Mouse (Mus musculus): Measurements from ENCODE around the gene Fam214a. TPM values are rescaled to one million over a fixed set of nuclear protein-coding genes. Genes with fewer than 3 reads are reported as not detected.

Fam214a gene
- polyA plus RNA-seq, 1 experiment, result 1.1 TPM

GRCm38 (mm10) chr9:74937761-74938160, 14.9 kb upstream of the Fam214a start:
- TF ChIP-seq MYOG (IDR thresholded peaks at IDR 0.05; ENCODE audit: control insufficient read depth, extremely low read depth, insufficient read length) (no peak), CEBPB (IDR thresholded peaks at IDR 0.05; ENCODE audit: low read depth) (no peak), USF1 (IDR thresholded peaks at IDR 0.05; ENCODE audit: low read depth) (no peak), MYOD1 (IDR thresholded peaks at IDR 0.05; ENCODE audit: control insufficient read depth, insufficient read length, low read depth) (no peak), CTCF (IDR thresholded peaks at IDR 0.05; ENCODE audit: control insufficient read depth, insufficient read depth, insufficient read length) (no peak), MAX (IDR thresholded peaks at IDR 0.05) (no peak)

GRCm38 (mm10) chr9:74938670-74939534, 13.8 kb upstream of the Fam214a start:
- Histone ChIP-seq H3K79me3 (ENCODE audit: low read depth) (no peaks in the 10 kb centered on the region), H3K27me3 (ENCODE audit: control insufficient read depth, insufficient read depth, insufficient read length) (no peaks in the 10 kb centered on the region), H3ac (ENCODE audit: control insufficient read depth, insufficient read length, low read depth) (no peak overlapping the region), H3K79me2 (ENCODE audit: control insufficient read depth, insufficient read depth) (no peaks in the 10 kb centered on the region), H3K4me3 (ENCODE audit: insufficient read depth, poor library complexity, severe bottlenecking) (no peak overlapping the region), H3K36me3 (ENCODE audit: control insufficient read depth, insufficient read depth) (no peaks in the 10 kb centered on the region)
- no peak for TF ChIP-seq CTCF (IDR thresholded peaks at IDR 0.05; ENCODE audit: control insufficient read depth, insufficient read depth, insufficient read length)
- TF ChIP-seq USF1 (IDR thresholded peaks at IDR 0.05; ENCODE audit: low read depth), result no peak
- TF ChIP-seq MYOD1 (IDR thresholded peaks at IDR 0.05; ENCODE audit: control insufficient read depth, insufficient read length, low read depth), result no peak
- no peak for TF ChIP-seq FOSL1 (IDR thresholded peaks at IDR 0.05; ENCODE audit: insufficient read depth, low read length, poor library complexity, severe bottlenecking)
- TF ChIP-seq MYOG (IDR thresholded peaks at IDR 0.05; ENCODE audit: control insufficient read depth, extremely low read depth, insufficient read length), result no peak
- TF ChIP-seq MAX (IDR thresholded peaks at IDR 0.05), result no peak
- TF ChIP-seq CEBPB (IDR thresholded peaks at IDR 0.05; ENCODE audit: low read depth), result no peak

More at GRCm38 (mm10) chr9:74937761-74938160, 14.9 kb upstream of the Fam214a start:
- no peak overlapping the region for H3ac ChIP-seq (ENCODE audit: control insufficient read depth, insufficient read length, low read depth)
- H3K79me2 ChIP-seq (ENCODE audit: control insufficient read depth, insufficient read depth), result no peaks in the 10 kb centered on the region
- H3K79me3 ChIP-seq (ENCODE audit: low read depth), result no peaks in the 10 kb centered on the region
- H3K27me3 ChIP-seq (ENCODE audit: control insufficient read depth, insufficient read depth, insufficient read length), result peaks cover 1% of the 10 kb centered on the region
- H3K36me3 ChIP-seq (ENCODE audit: control insufficient read depth, insufficient read depth), result no peaks in the 10 kb centered on the region
- no peak overlapping the region for H3K4me3 ChIP-seq (ENCODE audit: insufficient read depth, poor library complexity, severe bottlenecking)

DNA sequence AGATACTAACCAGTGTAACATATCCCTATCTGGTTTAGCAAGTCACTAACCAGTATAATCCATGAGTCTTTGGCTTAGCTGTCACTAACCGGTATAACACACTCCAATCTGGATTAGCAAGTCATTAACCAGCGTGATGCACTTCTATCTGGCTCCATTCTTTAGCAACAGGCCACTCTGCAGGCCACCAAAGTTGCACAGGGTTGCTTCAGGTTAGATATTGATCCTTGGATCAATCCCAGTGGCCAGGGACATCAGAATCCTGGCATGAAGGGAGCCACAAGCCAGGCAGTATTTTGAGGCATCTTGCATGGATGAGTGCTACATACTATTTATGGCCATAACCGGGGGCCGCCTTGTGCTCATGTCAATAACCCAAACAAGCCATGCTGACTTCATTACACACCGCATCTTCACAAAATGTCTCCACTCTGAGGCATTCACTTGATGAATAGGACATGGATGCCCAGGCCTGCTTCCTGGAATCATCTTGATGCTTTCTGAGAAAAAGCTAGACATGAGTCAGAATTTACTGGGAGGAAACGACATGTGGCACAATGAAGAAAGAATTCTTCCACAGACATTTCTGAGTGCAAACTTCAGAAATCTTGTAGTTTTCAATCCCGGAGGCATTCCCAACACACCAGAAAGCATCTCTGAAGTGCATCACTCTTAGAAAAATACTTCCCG, 5.8 kb upstream of the Fam214a start:
- Histone ChIP-seq H3K79me3 (ENCODE audit: low read depth) (no peaks in the 10 kb centered on the region), H3K27me3 (ENCODE audit: control insufficient read depth, insufficient read depth, insufficient read length) (no peaks in the 10 kb centered on the region), H3K4me3 (ENCODE audit: insufficient read depth, poor library complexity, severe bottlenecking) (no peak overlapping the region), H3ac (ENCODE audit: control insufficient read depth, insufficient read length, low read depth) (no peak overlapping the region), H3K79me2 (ENCODE audit: control insufficient read depth, insufficient read depth) (no peaks in the 10 kb centered on the region), H3K36me3 (ENCODE audit: control insufficient read depth, insufficient read depth) (no peaks in the 10 kb centered on the region)
- TF ChIP-seq CEBPB (IDR thresholded peaks at IDR 0.05; ENCODE audit: low read depth) (no peak), USF1 (IDR thresholded peaks at IDR 0.05; ENCODE audit: low read depth) (no peak), CTCF (IDR thresholded peaks at IDR 0.05; ENCODE audit: control insufficient read depth, insufficient read depth, insufficient read length) (no peak), MYOG (IDR thresholded peaks at IDR 0.05; ENCODE audit: control insufficient read depth, extremely low read depth, insufficient read length) (no peak), MAX (IDR thresholded peaks at IDR 0.05) (no peak), FOSL1 (IDR thresholded peaks at IDR 0.05; ENCODE audit: insufficient read depth, low read length, poor library complexity, severe bottlenecking) (no peak)

DNA sequence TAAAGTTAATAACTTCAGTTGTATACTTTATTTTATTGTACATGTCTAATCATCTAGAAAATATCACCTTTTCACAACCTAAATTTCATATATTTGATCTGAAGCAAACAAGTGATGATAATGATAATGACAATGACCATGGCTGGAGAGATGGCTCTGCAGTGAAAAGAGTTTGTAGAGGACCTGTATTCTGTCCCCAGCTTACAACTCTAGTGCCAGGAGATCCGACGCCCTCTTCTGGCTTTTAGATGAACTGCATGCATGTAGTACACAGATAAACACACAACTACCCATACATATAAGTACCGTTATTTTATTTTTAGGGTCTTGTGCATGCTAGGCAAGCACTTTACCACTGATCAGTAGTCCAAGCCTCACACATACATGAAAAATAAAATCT, 1.2 kb upstream of the Fam214a start:
- Histone ChIP-seq H3K36me3 (ENCODE audit: control insufficient read depth, insufficient read depth) (no peaks in the 10 kb centered on the region), H3K79me3 (ENCODE audit: low read depth) (no peaks in the 10 kb centered on the region), H3ac (ENCODE audit: control insufficient read depth, insufficient read length, low read depth) (no peak overlapping the region), H3K27me3 (ENCODE audit: control insufficient read depth, insufficient read depth, insufficient read length) (no peaks in the 10 kb centered on the region), H3K79me2 (ENCODE audit: control insufficient read depth, insufficient read depth) (no peaks in the 10 kb centered on the region), H3K4me3 (ENCODE audit: insufficient read depth, poor library complexity, severe bottlenecking) (no peak overlapping the region)
- TF ChIP-seq CTCF (IDR thresholded peaks at IDR 0.05; ENCODE audit: control insufficient read depth, insufficient read depth, insufficient read length), result no peak
- TF ChIP-seq FOSL1 (IDR thresholded peaks at IDR 0.05; ENCODE audit: insufficient read depth, low read length, poor library complexity, severe bottlenecking), result no peak
- no peak for TF ChIP-seq MYOG (IDR thresholded peaks at IDR 0.05; ENCODE audit: control insufficient read depth, extremely low read depth, insufficient read length)

- no peak for TF ChIP-seq MYOG (IDR thresholded peaks at IDR 0.05; ENCODE audit: control insufficient read depth, extremely low read depth, insufficient read length)
- TF ChIP-seq MAX (IDR thresholded peaks at IDR 0.05), result no peak
- no peak for TF ChIP-seq FOSL1 (IDR thresholded peaks at IDR 0.05; ENCODE audit: insufficient read depth, low read length, poor library complexity, severe bottlenecking)
- no peaks in the 10 kb centered on the region for H3K27me3 ChIP-seq (ENCODE audit: control insufficient read depth, insufficient read depth, insufficient read length)
- H3K79me2 ChIP-seq (ENCODE audit: control insufficient read depth, insufficient read depth), result no peaks in the 10 kb centered on the region
- no peaks in the 10 kb centered on the region for H3K79me3 ChIP-seq (ENCODE audit: low read depth)
- no peak overlapping the region for H3K4me3 ChIP-seq (ENCODE audit: insufficient read depth, poor library complexity, severe bottlenecking)
- no peaks in the 10 kb centered on the region for H3K36me3 ChIP-seq (ENCODE audit: control insufficient read depth, insufficient read depth)
- H3ac ChIP-seq (ENCODE audit: control insufficient read depth, insufficient read length, low read depth), result no peak overlapping the region
Observed at GRCm38 (mm10) chr9:74952106-74952505, 578 bp upstream of the Fam214a start.
